Mouse (Mus musculus): ENCODE measurements around the gene Nelfa.

The Nelfa gene

DNA sequence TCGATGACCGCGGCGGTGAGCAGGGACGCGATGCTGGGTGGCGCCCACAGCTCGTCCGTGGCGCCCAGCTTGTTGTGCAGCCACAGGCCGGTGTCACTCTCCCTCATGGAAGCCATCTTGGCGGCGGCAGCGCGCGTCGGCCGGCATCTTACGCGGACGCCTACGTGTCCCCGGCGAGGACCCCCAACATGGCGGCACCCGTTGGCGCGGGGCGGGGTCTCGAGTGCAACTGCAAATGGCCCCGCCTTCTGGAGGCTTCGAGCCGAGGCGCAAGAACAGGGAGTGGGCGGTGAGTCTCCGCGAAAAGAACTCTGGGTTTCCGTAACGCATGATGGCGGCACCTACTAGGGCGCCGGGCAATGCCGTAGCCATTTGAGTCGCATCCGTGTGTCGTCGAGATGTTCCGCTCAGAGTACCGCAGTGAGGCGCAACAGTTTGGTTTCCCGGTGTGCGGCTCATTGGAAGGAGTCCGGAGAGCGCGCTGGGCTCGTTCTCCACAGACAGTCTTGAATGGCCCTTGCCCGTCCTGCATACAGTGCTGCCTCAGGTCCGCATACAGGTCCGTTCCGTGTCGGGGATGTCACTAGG is at the start of gene Nelfa:
TSS of gene Nelfa (minus strand) at position 294 of the 588 bp plus-strand sequence.
- DNase-seq, result peak; percentile 98 to 99

DNA sequence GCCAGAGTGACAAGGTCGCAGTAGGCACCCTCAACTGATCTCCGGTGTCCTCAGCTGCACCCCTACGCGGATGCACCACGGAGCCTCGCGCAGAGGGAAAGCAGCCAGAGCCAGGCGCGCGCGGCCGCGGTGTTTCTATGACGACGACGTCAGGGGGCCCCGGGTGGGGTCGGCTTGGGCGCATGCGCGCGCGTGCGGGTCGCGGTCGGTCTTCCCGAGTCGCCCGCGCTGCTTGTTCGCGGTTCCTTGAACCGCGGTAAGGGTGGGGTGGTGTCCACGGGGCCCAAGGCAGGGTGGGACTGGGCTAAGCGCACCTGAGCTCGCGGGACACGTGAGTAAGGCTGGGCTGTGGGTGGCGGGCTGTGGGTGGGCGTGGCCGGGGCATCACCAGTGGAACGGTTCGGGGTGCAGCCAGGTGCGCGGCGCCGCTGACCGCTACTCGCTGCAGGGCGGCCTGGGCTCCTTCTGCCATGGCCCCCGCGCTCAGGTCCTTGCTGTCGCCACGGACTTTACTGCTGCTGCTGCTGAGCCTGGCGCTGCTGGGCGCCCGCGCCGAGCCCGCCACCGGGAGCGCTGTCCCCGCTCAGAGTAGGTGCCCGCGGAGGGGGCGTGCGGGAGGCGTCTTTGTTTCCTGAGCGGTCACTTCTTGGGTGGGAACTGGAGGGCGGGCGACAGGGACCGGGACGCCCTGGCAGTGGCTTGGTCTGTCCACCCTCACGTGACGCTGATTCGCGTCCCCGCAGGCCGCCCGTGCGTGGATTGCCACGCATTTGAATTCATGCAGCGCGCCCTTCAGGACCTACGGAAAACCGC is 47.3 kb upstream of the Nelfa start, which contains the start of gene Gm1673:
TSS of gene Gm1673 (plus strand) at position 125 of the 813 bp plus-strand sequence.
- DNase-seq, result peak; percentile 92 to 95

DNA sequence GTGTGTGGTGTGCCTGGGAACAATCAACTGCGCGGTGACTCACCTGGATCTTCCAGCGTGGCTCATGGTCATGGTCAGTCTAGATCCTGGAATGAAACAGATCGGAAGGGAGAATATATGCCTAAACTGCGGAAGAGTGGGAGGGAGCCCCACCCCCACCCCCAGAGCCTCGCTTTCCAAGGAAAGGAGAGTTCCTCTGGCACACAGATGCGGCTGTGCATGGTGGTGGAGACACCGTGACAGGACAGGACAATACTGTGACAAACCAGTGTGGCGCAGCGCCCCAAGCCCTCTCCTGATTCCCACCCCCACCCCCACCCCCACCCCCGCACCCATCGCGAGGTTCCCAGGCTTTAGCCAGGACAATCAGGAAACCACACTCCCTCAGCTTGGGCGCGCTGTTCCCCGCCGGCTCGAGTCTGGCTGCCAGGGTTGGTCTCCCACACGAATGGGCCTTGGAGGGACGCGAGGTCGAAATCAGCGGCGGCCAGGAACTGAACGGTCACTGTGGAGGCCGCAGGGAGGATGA is 46.6 kb upstream of the Nelfa start:
- no peak for DNase-seq

DNA sequence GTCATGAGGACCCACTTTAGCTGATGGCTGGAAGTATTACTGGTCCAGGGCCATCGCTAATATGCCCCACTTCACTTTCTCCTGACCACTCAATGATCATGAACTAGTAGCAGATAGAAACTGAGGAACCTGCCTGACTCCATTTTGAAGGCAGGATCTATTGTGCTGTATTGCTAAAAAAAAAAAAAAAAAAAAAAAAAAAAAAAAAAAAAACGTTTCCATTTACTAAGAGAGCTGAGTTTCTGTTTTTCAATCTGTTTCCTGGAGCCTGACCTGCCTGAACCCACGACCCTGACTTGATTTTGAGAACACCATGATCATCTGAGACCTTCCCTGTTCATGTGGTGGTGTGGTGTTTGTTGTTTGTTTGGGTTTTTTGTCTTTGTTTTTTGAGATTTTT is 40.1 kb upstream of the Nelfa start:
- no peak for DNase-seq

DNA sequence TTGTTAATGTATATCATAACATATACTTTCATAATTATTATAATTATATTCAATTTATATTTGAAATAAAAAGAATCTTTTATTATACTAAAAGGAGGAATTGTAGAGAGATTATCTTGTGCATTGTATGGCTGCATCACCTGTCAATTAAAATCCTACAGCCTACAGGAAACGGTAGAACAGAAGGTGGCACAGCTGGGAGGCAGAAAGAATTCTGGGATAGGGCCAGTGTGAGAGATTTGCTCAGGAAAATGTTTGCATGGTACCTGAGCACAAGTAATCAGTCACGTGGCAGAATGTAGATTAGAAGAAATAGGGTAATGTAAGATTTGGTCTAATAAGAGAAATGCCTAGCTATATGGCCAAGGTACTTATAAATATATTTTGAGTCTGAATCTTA is 38.5 kb upstream of the Nelfa start:
- DNase-seq, result peak; percentile 55 to 67

DNA sequence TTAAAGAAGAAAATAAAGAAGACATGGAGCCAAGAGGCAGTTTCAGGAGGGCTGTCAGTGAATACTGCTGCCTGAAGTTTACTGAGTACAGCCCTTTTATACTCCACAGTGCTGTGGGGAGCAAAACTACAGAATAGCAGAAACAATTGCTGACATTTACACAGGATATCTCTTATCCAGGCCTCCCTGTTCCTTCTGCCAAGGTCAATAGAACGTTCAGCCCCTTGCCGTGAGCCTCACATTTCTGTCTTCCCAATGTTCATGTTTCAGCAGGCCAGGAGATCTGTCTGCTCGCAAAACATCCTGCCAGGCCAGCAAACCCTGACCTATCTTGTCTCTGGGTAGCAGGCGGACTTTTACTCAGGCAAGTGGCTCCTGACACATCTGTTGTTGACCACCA is 23.2 kb upstream of the Nelfa start:
- DNase-seq, result no peak

DNA sequence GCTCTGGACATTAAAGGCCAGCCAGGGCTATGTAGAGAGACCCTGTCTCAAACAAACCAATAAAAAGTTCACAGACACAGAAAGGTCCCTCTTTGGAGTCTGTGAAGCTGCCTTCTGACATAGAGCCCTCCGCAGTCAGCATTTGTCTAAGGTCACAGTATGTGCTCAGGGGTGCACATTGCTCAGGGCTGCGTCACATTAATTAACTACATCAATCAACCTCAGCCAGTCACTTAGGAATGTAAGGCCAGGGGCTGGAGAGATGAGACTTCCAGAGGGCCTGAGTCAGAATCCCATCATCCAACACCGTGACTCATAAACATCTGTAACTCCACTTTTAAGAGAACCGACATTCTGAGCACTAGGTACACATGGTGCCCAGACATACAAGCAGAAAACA is 19.7 kb upstream of the Nelfa start:
- DNase-seq, result no peak

DNA sequence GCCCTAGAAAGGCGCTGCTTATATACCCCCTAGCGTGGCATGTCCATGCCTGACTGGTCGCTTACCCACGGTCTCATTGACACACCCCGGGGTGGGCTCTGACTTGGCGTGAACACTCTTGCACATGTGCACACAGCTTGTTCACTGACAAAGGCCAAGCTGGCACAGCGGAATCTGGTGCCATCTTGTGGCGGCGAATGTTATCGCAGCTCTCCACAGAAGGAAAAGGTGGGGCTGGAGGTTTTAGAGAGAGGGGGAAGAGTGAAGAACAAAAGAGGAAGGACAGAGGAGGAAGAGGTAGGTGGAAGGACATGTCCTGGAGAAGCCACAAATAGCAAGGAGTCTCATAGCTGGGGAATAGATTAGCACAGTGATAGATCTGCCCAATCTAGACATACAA is 18.1 kb upstream of the Nelfa start:
- peak; percentile 93 to 95 for DNase-seq

DNA sequence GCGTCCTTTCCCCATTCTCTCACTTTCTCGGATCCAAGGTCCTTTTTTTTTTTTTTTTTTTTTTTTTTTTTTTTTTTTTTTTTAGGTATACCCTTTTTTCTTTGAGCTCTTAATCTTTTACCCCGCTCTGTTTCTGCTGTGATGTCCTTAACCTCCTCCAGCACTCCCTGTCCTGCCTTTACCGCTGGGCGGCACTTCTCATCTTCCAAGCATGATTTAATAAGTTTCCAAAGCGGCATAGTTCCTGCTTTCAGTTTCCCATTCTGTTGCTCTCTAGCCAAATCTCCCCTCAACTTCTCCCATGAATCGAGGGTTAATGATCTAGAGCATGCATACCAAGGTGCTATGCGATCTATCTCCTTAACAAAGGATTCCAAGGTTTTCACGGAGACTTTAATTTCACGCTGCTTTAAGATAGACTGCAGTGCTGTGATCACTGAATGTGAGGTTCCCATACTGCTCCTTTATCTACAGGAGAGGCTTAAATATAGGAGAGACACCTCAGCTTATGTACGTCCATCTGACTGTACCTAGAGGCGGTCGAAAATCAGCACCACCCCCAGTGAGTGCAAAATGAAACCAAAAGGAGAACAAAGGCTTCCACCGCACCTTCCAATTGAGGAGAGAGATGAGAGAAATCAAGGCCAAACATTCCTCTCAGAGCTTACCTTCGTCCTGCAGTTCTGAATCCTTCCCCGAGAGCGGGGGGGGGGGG is 17.4 kb upstream of the Nelfa start:
- peak; percentile 48 to 52 for DNase-seq

DNA sequence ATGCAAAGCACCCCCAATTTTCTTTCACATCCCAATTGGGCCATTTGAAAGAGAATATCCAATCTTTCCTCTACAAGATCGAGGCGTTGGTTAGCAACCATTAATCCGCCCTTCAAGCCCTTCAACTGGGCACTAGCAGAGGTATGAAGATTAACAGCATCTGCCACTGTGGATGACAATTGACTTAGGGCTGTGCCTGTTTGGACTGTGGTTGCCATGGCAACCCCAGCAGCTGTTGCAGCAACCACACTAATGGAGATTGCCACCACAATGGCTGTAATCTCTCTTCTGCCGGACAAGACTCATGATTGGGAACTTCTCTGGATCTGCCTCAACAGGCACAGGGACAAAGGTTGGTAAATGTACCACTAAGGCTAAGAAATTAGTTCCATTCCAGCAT is 12.1 kb upstream of the Nelfa start:
- DNase-seq, result no peak

DNA sequence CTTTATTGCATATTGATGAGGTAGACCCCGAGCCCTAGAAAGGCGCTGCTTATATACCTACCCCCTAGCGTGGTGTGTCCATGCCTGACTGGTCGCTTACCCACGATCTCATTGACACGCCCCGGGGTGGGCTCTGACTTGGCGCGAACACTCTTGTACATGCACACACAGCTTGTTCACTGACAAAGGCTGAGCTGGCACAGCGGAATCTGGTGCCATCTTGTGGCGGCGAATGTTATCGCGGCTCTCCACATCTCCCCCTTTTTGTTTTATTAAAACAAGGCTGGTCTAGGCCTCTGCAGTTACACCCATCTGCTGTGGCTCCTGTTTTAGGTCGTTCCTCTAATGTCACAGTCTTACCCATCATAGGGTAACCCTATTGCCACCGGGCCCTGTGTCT is 10.8 kb upstream of the Nelfa start:
- DNase-seq, result peak in 1 of 2 experiments; percentile 15

DNA sequence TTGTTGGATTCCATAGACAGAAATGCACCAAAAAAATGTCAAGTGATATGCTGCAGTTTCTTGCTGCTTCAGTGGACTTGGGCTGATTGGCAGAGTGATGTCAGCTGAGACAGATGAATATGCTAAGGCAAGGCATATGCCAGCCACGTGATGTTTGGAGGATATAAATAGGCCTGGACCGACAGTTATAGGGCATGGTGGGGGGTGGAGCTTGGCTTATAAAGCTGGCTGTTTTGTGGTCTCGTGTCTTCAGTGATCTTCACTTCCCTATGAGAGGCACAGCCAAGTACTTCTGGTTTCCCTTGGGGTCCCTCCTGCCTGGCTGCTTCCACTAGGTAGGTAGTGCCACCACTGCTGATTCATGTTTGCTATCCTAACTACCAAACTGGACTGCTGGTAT is 2.2 kb upstream of the Nelfa start:
- DNase-seq, result no peak

DNA sequence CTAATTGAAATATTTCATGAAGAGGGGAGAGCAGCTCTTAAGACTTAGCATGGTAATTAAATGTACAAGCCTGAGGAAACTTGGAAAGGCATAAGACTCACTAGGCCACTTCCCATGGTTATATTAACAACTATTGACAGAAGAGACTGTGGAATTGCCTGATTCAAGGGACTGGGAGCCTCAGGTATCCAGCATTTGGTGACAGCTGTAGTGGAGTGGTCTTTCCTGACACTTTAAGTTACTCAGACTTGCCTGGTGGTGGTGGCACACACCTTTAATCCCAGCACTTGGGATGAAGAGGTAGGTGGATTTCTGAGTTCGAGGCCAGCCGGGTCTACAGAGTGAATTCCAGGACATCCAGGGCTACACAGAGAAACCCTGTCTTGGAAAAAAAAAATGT is 1.0 kb upstream of the Nelfa start:
- no peak for DNase-seq

DNA sequence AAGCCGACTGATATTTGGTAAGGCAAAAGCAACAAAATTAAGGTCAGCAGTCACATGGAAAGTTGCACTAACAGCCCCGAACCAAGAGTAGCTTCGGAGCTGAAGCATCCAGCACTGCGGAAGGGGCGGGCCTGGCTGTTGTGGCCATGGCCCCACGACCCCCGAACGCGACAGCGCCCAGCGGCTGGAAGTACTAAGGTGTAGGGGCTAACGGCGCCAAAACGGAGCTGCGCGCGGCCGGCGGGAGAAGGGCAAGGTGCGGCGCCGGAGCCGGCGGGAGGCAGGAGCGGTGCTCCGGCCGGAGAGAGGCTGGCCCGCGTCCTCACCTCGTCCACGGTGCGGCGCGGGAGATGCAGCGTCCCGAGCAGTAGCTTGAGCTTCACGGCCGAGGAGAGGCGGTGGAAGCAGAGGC is 507 bp downstream of the Nelfa start:
- no peak for DNase-seq

DNA sequence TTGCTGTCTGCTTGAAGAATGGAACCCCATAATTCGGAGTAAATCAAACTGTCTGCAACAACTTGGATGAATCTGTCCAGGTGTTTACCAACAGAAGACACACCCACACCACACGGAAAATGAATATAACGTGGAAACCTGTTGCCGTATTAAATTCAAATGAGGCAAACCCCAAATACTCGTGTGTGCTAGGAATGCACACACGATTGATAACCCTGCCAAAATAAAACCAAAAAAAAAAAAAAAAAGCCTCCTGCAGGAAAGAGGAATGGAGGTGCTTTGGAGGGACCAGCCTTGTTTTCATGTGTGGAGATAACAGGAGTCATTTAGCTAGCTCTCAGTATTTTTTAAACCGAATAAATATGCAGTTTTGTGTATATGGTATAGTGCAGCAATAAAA is 1.3 kb downstream of the Nelfa start:
- no peak for DNase-seq

DNA sequence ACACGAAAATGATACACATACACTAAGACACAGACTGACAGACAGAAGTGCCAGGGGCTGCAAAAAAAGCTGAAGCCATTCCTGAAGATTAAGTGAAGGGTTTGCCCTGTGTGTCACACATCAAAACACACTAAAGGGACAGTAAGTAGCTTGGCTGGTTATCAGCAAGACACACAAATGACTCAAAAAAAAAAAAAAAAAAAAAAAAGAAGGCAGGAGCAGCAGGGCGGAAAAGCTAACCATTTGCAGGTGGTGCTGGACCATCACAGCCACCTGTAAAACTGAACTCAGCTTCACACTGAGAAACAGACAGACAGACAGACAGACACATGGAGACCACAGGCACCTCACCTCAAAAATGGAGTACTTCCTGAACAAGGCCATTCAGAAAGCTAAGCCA is 2.1 kb downstream of the Nelfa start:
- DNase-seq, result no peak

DNA sequence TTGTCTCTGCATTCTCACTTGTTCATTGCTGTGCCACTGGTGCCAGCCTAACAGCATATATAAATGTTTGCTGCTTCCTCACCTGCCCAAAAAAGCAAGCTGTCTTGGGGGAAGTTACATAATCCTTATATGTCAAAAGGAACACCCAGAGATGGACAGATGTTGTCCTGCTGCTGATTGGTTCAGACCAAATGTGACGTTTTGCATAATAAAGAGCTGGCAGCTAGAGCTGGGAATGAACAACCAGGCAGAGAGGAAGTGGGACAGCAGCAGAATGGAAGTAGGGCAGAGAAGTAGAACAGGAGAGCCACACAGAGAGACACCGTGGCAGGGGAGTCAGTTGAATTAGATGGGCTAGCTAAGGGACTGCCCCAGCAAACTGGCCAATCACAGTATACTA is 3.8 kb downstream of the Nelfa start:
- no peak for DNase-seq

DNA sequence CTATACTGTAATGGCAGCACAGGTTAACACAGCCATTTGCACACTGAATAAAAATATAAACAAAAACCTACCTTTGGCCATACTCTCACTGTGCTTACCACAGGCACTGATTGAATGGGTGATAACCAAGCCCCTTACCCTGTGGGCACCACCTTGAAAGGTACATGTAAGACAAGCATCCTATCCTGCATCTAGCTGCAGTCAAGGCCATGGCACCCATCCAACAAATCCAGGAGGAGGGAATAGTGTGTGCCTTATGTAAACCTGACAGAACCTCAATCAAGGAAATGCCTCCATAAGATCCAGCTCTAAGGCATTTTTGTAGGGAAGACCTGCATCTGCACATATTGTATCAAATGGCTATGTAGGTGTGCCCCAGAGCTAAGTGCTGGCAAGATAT is 10.0 kb downstream of the Nelfa start:
- DNase-seq, result peak in 1 of 2 experiments; percentile 53

DNA sequence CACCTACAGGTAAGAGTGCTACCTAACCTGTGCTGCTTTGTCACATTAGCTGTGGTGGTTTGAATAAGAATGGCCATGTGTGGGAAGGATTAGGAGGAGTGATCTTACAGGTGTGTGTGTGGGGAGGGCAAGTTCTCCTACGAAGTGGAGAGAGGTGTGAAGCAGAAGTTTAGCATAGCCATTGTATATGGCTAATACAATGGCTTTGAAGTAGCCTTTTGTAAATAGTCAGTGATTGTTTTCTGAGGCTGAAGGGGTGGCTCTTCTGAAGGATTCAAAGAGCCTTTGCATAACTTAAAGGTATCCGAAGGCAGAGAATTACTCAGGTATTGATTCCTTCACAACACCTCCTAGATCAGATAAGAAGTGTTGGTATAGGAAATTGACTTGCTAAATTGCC is 13.6 kb downstream of the Nelfa start:
- DNase-seq, result no peak

DNA sequence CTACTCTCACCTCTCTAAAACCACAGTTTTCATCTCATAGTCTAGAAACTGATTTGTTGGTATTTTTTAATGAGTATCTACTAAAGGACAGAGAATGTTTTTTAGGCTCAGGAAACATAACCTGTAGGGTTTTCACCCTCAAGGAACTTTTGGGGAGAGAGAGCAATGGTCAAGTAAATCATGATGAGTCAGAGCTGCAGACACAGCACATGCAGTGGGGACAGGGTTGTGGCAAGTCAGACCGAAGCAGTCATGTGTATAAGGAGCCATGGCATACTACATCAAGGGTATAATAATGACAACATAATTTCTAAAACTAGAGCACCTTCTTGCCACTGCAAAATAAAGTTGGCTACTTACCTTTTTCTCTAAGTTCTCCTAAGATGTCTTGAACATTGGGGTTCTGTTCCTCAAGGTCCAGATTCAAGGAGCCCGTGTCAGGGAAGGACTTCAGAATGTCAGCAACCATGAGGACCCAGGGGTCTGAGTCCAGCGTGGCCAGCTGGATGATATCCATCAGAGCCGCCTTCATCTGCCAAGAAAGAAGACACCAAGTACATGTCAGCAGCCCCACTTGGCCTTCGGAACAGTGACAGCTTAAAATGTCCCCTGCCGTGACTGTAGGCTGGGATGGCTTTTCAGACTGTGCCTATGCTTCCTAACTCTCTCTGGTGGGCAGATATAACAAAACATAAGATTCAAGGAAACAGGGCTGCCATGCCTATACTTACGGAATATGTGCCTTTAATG is 14.6 kb downstream of the Nelfa start:
- peak; percentile 58 to 64 for DNase-seq

DNA sequence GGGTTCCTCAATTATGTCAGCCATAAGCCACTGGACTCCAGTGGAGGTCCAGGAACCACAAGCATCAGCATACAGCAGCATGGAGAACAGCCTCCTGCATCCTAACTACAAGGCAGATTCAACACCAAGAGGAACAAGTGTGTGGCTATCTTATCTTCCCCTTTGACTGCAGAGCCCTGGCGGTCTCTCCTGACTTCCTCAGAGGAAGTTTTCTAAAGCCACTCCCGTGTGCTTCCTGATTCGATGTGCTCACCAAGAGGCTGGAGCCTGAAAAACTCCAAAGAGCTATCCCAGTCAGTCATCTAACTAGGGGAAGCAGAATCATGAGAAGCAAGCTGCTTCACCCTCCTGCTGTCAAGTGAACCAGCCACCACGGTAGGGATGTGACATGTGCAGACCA is 15.3 kb downstream of the Nelfa start:
- no peak for DNase-seq

DNA sequence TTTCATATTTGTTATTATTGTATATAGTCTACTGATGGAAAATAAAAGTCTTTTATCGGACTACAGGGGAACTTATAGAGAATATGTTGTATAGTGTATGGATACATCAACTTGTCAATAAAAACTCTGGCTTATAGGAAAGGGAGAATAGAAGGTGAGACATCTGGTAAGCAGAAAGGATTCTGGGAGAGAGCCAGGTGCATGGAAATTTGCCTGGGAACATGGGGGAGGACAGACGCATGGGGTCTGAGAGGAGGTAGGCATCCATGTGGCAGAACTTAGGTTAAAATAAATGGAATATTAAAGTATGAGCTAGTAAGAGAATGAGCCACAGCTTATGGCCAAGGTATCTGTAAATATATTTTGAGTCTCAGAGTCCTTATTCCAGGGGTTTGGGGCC is 16.2 kb downstream of the Nelfa start:
- peak in 1 of 2 experiments; percentile 44 for DNase-seq

DNA sequence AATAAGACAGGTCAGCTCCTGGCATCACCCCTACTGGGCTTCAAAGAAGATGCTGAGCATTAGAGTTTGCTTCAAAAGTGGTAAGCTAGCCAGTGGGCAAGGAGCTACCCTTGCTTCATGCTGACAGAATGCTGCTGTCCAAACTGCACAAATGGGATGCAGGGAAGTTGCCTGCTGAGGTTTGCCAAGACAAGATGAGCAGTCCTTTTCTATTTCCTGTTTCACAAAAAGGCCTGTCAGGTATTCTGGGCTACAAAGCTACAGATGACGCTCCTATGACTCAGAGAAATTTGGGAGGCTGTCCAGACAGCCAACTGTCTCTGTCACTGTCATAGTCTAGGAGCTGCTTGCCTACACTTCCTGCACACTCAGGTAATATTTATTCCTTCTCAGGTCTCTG is 16.7 kb downstream of the Nelfa start:
- DNase-seq, result peak; percentile 75 to 82
